Mouse (Mus musculus): Measurements from ENCODE around the gene Aven. TPM values are rescaled to one million over a fixed set of nuclear protein-coding genes. Genes with fewer than 3 reads are reported as not detected.
A peak's percentile ranks its signal among the peaks of the same experiment; 100 is the strongest.

The Aven gene
- total and polyA plus RNA-seq, 2 experiments from 2014 or later = 3.2 to 4.3 TPM

DNA sequence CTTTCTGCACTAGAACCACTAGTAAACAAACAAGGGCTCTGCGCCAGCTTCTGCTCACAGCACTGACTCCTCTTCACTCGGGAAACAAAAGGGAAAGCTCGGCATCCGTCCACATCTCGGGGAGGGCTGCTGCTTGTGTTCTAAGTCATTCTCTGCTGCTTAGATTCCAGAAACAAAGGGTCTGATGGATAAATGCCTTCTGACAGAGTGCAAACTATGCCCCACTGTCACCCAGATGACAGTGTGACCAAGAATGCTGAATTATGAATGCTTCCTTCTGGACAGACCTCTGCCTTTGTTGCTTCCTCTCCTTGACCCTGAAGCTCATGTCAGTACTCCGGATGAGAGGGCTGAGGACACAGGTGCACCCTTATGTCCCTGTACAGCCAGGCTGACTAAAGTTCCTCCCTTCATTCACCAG, 98.7 kb downstream of the Aven start:
- 20% methylated on average over 6 of the region's 6 CpGs for WGBS
- no peaks in the 10 kb centered on the region for H3K9me3 ChIP-seq (ENCODE audit: low read length)
- DNase-seq = no peak
- H3K36me3 ChIP-seq (ENCODE audit: insufficient read depth) = no peaks in the 10 kb centered on the region
- H3K27ac ChIP-seq (ENCODE audit: low read depth, low read length) = peak overlapping the region; percentile 77
- H3K27me3 ChIP-seq (ENCODE audit: insufficient read depth, low read length) = no peaks in the 10 kb centered on the region
- TF ChIP-seq CTCF (IDR thresholded peaks at IDR 0.05; ENCODE audit: low read depth) = no peak
- no peak overlapping the region for H3K9ac ChIP-seq
- H3K4me1 ChIP-seq (ENCODE audit: insufficient read depth) = 0 out of 2 replicates have a peak, but pooled peaks cover 5% of the 10 kb centered on the region
- H3K4me3 ChIP-seq (ENCODE audit: low read depth, low read length) = no peak overlapping the region
- peak; percentile 77 for ATAC-seq
- H3K4me2 ChIP-seq (ENCODE audit: low read depth) = no peak overlapping the region

DNA sequence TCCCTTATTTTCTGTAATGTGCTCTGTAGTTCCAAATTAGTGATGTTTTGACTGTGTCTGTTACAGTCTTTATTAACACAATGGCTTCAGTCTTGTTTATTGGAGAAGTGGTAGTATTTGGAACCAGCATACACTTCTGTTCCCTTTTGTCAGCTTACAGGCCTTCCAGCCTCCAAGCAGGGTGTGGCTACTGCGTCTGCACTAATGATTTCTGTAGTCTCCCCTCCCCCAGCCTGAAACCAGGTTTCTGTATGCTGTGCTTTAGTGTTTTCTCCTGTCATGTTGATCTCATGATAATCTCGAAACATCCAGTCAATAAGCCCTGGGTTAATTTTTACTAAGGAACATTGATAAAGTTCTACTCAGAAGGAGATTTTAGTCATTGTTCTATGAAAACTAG, 100.6 kb downstream of the Aven start:
- 0 out of 2 replicates have a peak, but pooled peaks cover 5% of the 10 kb centered on the region for H3K4me1 ChIP-seq (ENCODE audit: insufficient read depth)
- H3K27ac ChIP-seq (ENCODE audit: low read depth, low read length) = no peak overlapping the region
- DNase-seq (no peak), ATAC-seq (no peak)
- H3K9ac ChIP-seq = no peak overlapping the region
- H3K4me2 ChIP-seq (ENCODE audit: low read depth) = no peak overlapping the region
- H3K9me3 ChIP-seq (ENCODE audit: low read length) = no peaks in the 10 kb centered on the region
- H3K27me3 ChIP-seq (ENCODE audit: insufficient read depth, low read length) = no peaks in the 10 kb centered on the region
- no peak for TF ChIP-seq CTCF (IDR thresholded peaks at IDR 0.05; ENCODE audit: low read depth)
- WGBS = 55% methylated on average over 2 of the region's 2 CpGs
- H3K4me3 ChIP-seq (ENCODE audit: low read depth, low read length) = no peak overlapping the region
- no peaks in the 10 kb centered on the region for H3K36me3 ChIP-seq (ENCODE audit: insufficient read depth)

DNA sequence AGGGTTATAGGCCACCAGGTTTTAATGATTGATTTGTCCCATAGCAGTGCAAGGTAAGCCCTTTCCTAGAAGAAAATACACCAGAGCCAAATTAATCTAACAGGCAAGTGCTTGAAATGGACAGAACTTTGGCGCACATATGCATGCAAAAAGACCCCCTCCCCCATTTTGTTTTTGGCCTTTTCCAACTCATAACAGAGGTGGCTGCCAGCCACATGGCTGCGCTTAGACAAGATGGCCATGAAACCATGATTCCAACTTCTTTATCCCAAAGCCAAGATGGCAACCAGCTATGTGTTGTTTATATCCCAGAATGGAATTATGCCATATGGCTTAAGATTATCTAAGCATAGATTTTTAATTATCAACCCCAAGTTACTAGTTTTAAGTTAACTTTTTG, 101.0 kb downstream of the Aven start:
- peak; percentile 34; the same call in 1 of the 2 replicates for ATAC-seq
- Histone ChIP-seq H3K27ac (ENCODE audit: low read depth, low read length) (no peak overlapping the region), H3K4me2 (ENCODE audit: low read depth) (no peak overlapping the region), H3K36me3 (ENCODE audit: insufficient read depth) (no peaks in the 10 kb centered on the region), H3K9ac (no peak overlapping the region), H3K4me1 (ENCODE audit: insufficient read depth) (0 out of 2 replicates have a peak, but pooled peaks cover 5% of the 10 kb centered on the region), H3K4me3 (ENCODE audit: low read depth, low read length) (no peak overlapping the region), H3K27me3 (ENCODE audit: insufficient read depth, low read length) (no peaks in the 10 kb centered on the region), H3K9me3 (ENCODE audit: low read length) (no peaks in the 10 kb centered on the region)
- 67% methylated on average over 2 of the region's 2 CpGs for WGBS
- no peak for TF ChIP-seq CTCF (IDR thresholded peaks at IDR 0.05; ENCODE audit: low read depth)
- DNase-seq = peak; percentile 63

DNA sequence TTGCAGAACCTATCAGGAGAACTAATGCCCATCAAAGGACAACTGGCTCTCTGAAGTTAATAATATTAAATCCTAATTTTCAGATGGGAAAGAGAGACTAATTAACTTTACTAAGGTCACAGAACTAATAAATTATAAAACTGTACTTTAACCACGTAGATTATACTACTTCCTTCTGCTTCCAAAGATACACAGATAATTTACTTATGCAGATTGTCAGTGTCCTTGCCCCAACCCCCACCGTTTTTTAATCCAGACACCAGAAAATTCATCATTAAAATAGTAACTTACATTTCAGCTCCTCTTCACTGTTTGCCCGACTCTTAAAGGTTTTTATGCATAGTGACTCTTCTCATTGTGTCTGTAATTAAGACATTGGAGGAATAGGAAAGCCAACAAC, 103.0 kb downstream of the Aven start:
- no peak overlapping the region for H3K4me2 ChIP-seq (ENCODE audit: low read depth)
- no peaks in the 10 kb centered on the region for H3K9me3 ChIP-seq (ENCODE audit: low read length)
- H3K36me3 ChIP-seq (ENCODE audit: insufficient read depth) = no peaks in the 10 kb centered on the region
- H3K27ac ChIP-seq (ENCODE audit: low read depth, low read length) = no peak overlapping the region
- TF ChIP-seq CTCF (IDR thresholded peaks at IDR 0.05; ENCODE audit: low read depth) = no peak
- ATAC-seq (no peak), DNase-seq (no peak)
- 79% methylated on average over 3 of the region's 3 CpGs for WGBS
- no peak overlapping the region for H3K4me3 ChIP-seq (ENCODE audit: low read depth, low read length)
- H3K4me1 ChIP-seq (ENCODE audit: insufficient read depth) = 0 out of 2 replicates have a peak, but pooled peaks cover 5% of the 10 kb centered on the region
- no peak overlapping the region for H3K9ac ChIP-seq
- no peaks in the 10 kb centered on the region for H3K27me3 ChIP-seq (ENCODE audit: insufficient read depth, low read length)

DNA sequence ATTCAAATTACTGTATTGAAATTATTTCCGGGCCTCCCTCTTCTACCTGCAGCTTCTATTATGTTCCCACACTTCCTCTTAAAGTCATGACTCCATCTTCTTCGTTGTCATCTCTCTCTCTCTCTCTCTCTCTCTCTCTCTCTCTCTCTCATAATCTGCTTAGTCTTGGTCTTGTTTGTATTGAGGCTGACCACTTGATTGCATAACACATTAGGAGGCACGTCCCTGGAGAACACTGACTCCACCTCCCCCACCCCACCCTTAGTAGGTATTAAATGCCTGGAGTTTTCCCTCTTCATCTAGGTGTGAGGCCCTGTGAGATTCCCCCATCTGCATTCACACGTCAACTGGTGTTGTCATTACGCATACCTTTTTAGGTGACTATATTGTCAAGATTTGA, 103.7 kb downstream of the Aven start:
- WGBS = 79% methylated on average over 5 of the region's 5 CpGs
- Histone ChIP-seq H3K36me3 (ENCODE audit: insufficient read depth) (no peaks in the 10 kb centered on the region), H3K4me3 (ENCODE audit: low read depth, low read length) (no peak overlapping the region), H3K4me2 (ENCODE audit: low read depth) (no peak overlapping the region), H3K4me1 (ENCODE audit: insufficient read depth) (0 out of 2 replicates have a peak, but pooled peaks cover 3% of the 10 kb centered on the region), H3K9ac (no peak overlapping the region), H3K9me3 (ENCODE audit: low read length) (no peaks in the 10 kb centered on the region), H3K27ac (ENCODE audit: low read depth, low read length) (no peak overlapping the region), H3K27me3 (ENCODE audit: insufficient read depth, low read length) (no peaks in the 10 kb centered on the region)
- TF ChIP-seq CTCF (IDR thresholded peaks at IDR 0.05; ENCODE audit: low read depth) = no peak
- ATAC-seq = no peak
- no peak for DNase-seq

DNA sequence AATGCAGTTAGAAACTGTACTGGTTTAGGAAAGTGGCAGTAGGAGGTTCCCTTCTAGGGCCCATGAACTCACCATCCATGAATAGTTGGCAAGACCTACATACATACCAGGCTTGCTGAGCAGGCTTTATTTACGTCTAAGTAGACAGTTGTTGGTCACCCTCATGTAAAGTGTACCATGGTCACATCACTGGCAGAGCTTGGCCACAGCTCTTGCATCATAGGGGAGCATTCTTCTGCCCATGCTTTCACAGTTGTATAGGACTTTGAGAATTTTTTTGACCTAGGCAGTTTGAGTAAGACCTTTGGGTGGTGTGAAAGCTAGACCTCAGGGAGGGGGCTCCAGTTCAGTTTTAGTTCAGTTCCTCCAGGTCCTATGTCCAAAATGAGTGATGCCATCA, 104.3 kb downstream of the Aven start:
- ATAC-seq (no peak), DNase-seq (no peak)
- H3K27ac ChIP-seq (ENCODE audit: low read depth, low read length) = no peak overlapping the region
- H3K27me3 ChIP-seq (ENCODE audit: insufficient read depth, low read length) = no peaks in the 10 kb centered on the region
- no peak overlapping the region for H3K4me3 ChIP-seq (ENCODE audit: low read depth, low read length)
- 83% methylated on average over 1 of the region's 1 CpGs for WGBS
- H3K9me3 ChIP-seq (ENCODE audit: low read length) = no peaks in the 10 kb centered on the region
- no peaks in the 10 kb centered on the region for H3K36me3 ChIP-seq (ENCODE audit: insufficient read depth)
- H3K9ac ChIP-seq = no peak overlapping the region
- TF ChIP-seq CTCF (IDR thresholded peaks at IDR 0.05; ENCODE audit: low read depth) = no peak
- H3K4me2 ChIP-seq (ENCODE audit: low read depth) = no peak overlapping the region
- no peaks in the 10 kb centered on the region for H3K4me1 ChIP-seq (ENCODE audit: insufficient read depth)

DNA sequence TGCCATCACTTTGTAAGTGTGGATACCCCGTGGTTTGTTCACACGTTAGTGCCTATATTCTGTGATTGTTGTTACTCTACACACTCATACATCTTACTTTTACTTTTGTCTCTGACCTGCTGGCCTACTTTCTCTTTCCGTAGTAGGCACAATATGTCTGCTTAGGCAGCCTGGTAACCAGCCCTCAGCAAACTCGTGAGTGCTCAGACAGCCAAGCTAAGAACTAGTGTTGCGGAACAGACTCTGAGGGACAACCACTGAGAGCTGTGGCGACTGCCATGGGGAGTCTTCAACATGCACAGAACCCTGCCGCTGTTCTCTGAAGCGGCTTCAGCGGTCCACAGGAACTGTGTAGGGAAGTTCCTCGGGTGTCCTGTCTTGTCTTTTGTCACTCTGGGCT, 107.5 kb downstream of the Aven start:
- no peak overlapping the region for H3K27ac ChIP-seq (ENCODE audit: low read depth, low read length)
- no peaks in the 10 kb centered on the region for H3K9me3 ChIP-seq (ENCODE audit: low read length)
- DNase-seq (no peak), ATAC-seq (no peak)
- no peaks in the 10 kb centered on the region for H3K36me3 ChIP-seq (ENCODE audit: insufficient read depth)
- H3K4me2 ChIP-seq (ENCODE audit: low read depth) = no peak overlapping the region
- TF ChIP-seq CTCF (IDR thresholded peaks at IDR 0.05; ENCODE audit: low read depth) = no peak
- no peak overlapping the region for H3K4me3 ChIP-seq (ENCODE audit: low read depth, low read length)
- H3K9ac ChIP-seq = no peak overlapping the region
- 49% methylated on average over 10 of the region's 10 CpGs for WGBS
- no peaks in the 10 kb centered on the region for H3K27me3 ChIP-seq (ENCODE audit: insufficient read depth, low read length)
- H3K4me1 ChIP-seq (ENCODE audit: insufficient read depth) = no peaks in the 10 kb centered on the region

Measured in forebrain, postnatal 0 days (tissue).